Mouse (Mus musculus): ENCODE results near the gene Cftr. TPM values are rescaled to one million over a fixed set of nuclear protein-coding genes. Genes with fewer than 3 reads are reported as not detected.

Cftr gene
- polyA plus RNA-seq, 1 experiment from 2014 or later = 1.2 TPM

Other genes starting within 250 kb of the Cftr start
- gene Wnt2, start 140.1 kb upstream of the Cftr start, polyA plus RNA-seq (2015; fragmentation: Nextera tagmentation; extraction: Ambion mirVana) = 3.6 and 4.3 TPM in 2 replicates
- not detected in 2 replicates for gene Asz1, start 61.6 kb upstream of the Cftr start, polyA plus RNA-seq (2015; fragmentation: Nextera tagmentation; extraction: Ambion mirVana)

All from embryonic facial prominence, embryonic 13.5 days (tissue).